Mouse (Mus musculus) myocyte (in vitro differentiated cells): ENCODE measurements around the gene Tmem63b.

Experiments
- CEBPB ChIP-seq: IDR thresholded peaks from 2 replicates; pipeline ENCODE4 v1.6.1; 2011; ENCODE audit warnings: mild to moderate bottlenecking, moderate library complexity; ENCODE audit not compliant: poor library complexity, insufficient read depth, severe bottlenecking
- E2F4 ChIP-seq: IDR thresholded peaks from one replicate; pipeline ENCODE4 v1.6.1; 2011; ENCODE audit warnings: mild to moderate bottlenecking, control low read depth, moderate library complexity; ENCODE audit not compliant: insufficient read depth
- POLR2A ChIP-seq: IDR thresholded peaks from one replicate; pipeline ENCODE4 v1.6.1; 2011; ENCODE audit warnings: low read depth, mild to moderate bottlenecking, control low read depth, moderate library complexity; ENCODE audit not compliant: insufficient read length
- POLR2AphosphoS2 ChIP-seq: IDR thresholded peaks from one replicate; pipeline ENCODE4 v1.6.1; 2011; ENCODE audit warnings: low read depth, control low read depth; ENCODE audit not compliant: insufficient read length
- REST ChIP-seq: IDR thresholded peaks from one replicate; pipeline ENCODE4 v1.6.1; 2011; ENCODE audit warnings: mild to moderate bottlenecking, control low read depth, moderate library complexity; ENCODE audit not compliant: insufficient read depth, insufficient read length
- USF1 ChIP-seq: IDR thresholded peaks from one replicate; pipeline ENCODE4 v1.6.1; 2011; ENCODE audit warnings: low read depth, mild to moderate bottlenecking, control low read depth, moderate library complexity

DNA sequence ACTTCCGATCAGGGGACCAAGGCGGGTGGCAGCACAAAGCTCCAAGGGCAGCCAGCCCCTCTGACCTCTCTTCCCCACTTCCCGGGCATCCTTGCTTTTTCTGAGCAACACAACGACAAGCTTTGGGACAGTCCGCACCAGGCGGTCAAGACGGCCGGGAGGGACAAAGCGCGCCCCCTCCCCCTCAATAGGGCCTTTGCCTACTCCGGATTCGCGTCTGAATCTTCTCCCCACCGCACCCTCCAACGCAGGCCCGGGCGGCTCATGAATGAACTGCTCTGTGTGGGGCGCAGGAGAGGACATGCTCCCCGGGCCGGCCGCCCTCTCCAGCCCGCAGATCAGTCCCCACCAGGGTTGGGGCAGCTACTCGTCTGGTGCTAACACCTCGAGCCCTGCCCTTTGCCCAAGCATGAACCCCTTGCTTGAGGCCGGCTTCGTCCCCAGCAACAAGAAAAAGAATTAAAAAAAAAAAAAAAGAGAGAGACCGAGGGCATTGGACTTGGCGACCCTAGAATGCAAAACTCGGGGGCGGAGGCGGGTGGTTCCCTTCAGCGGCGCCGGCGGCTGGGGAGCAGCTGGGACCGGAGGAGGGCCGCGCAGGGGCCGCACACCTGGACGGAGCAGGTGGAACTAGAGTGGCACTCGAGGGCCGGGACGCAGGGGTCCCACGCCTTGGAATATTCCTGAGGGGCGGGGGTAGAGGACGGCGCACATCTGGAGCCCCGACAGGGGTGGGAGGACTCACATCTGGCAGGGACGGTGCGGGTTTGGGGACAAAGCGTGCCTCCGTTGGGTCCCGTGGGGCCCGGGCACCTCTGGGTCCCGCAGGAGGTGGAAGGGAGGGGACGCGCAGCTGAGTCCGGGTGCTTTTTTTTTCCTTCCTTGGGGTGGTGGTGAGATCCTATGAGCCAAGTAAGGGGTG, 1.3 kb downstream of the Tmem63b start:
- TF ChIP-seq POLR2A (no peak), POLR2AphosphoS2 (no peak), E2F4 (no peak), CEBPB (no peak), USF1 (no peak), REST (no peak)
